Comparison of ENCODE assay signal across 20 mouse cellular contexts in the genomic region with DNA sequence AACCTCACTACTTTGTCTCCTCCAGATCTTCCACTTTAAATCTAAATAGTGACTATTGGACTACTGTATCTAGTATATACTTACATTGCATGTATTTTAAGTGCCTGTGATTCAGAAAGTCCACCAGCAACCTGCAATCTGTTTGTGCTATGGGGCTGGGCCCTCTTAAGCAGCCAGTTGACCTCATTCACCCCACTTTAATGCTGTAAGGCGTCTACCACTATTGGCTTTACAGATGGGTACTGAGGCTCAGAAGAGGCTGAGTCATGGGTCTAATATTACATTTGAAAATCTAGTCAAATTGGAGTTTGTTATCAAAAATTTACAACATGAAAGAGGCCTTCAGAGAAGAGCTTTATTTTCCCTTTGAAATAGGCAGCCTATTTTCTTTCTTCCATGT.
DNase-seq lines count a peak whose midpoint lies in the region; ATAC-seq and TF ChIP-seq lines count a peak whose summit lies in the region.
"Had no signal": no experiment of that assay in that cellular context is flagged by ENCODE, and none has a peak within 500 bp of the region (broad histone marks: within the 10 kb centered on the region; RNA-seq: fewer than 3 reads in every experiment).

No protein-coding gene starts in this region.

- peak; percentile 54; the same call in 1 of the 2 replicates for ATAC-seq in intestine, postnatal 0 days
- ATAC-seq in midbrain, embryonic 16.5 days = no peak
- ATAC-seq in megakaryocyte progenitor cell, adult 5-6 weeks (replicated peaks; ENCODE audit: poor library complexity) = no peak
- no peak for ATAC-seq in activated CD4-positive, CD25-positive, alpha-beta regulatory T cell, adult 4 months
- ATAC-seq: forebrain, embryonic 13.5 days; forebrain, postnatal 0 days; Patski had no signal

- no peak for TF ChIP-seq CTCF in intestine, postnatal 0 days (IDR thresholded peaks at IDR 0.05; ENCODE audit: low read depth)
- no peak for TF ChIP-seq CTCF in lung, adult 2 months (IDR thresholded peaks at IDR 0.05; ENCODE audit: insufficient read depth, low read length)

- H3K4me1 ChIP-seq in intestine, postnatal 0 days (replicated peaks; ENCODE audit: control insufficient read depth, insufficient read depth, low read length) = no peaks in the 10 kb centered on the region
- H3K4me1 ChIP-seq in lung, adult 2 months (ENCODE audit: control insufficient read depth, insufficient read depth, low read length) = no peaks in the 10 kb centered on the region
- H3K4me1 ChIP-seq in midbrain, embryonic 16.5 days (ENCODE audit: control insufficient read depth, insufficient read depth, low read length) = no peaks in the 10 kb centered on the region
- H3K4me1 ChIP-seq: embryonic facial prominence, embryonic 10.5 days; forebrain, embryonic 13.5 days; heart, embryonic 12.5 days; hindbrain, embryonic 15.5 days had no signal

- DNase-seq in lung, adult 2 months = peak; percentile 24
- DNase-seq in lung, postnatal 10 days = peak; percentile 7
- DNase-seq in lung, postnatal 4 days = peak; percentile 20 to 42
- DNase-seq: adrenal gland, adult 8-10 months; cerebellum, adult 11-12 months; cerebellum, adult 9-10 months; cerebellum, postnatal 25 days; forebrain, postnatal 0 days; gastrocnemius, postnatal 14 days; heart, postnatal 36 days had no signal

- H3K4me2 ChIP-seq in intestine, postnatal 0 days (replicated peaks; ENCODE audit: low read depth) = no peak overlapping the region
- no peak overlapping the region for H3K4me2 ChIP-seq in midbrain, embryonic 16.5 days (ENCODE audit: low read length)
- H3K4me2 ChIP-seq: forebrain, embryonic 13.5 days; heart, embryonic 12.5 days; hindbrain, embryonic 15.5 days had no signal

- no peak overlapping the region for H3K9ac ChIP-seq in intestine, postnatal 0 days (ENCODE audit: low read depth, low read length)
- no peak overlapping the region for H3K9ac ChIP-seq in midbrain, embryonic 16.5 days (ENCODE audit: low read depth, low read length)
- H3K9ac ChIP-seq: forebrain, embryonic 13.5 days; forebrain, postnatal 0 days; heart, embryonic 12.5 days; hindbrain, embryonic 15.5 days had no signal

- no peak for TF ChIP-seq POLR2A in lung, adult 2 months (IDR thresholded peaks at IDR 0.05; ENCODE audit: borderline replicate concordance, extremely low read depth, low read depth, low read length)

- no peak overlapping the region for H3K27ac ChIP-seq in intestine, postnatal 0 days (ENCODE audit: low read depth, low read length)
- no peak overlapping the region for H3K27ac ChIP-seq in midbrain, embryonic 16.5 days (ENCODE audit: low read length)
- H3K27ac ChIP-seq: embryonic facial prominence, embryonic 10.5 days; forebrain, embryonic 13.5 days; hindbrain, embryonic 15.5 days had no signal

- no peaks in the 10 kb centered on the region for H3K9me3 ChIP-seq in intestine, postnatal 0 days (ENCODE audit: control insufficient read depth)
- no peaks in the 10 kb centered on the region for H3K9me3 ChIP-seq in midbrain, embryonic 16.5 days (replicated peaks; ENCODE audit: control insufficient read depth, low read length, poor library complexity, severe bottlenecking)
- H3K9me3 ChIP-seq: embryonic facial prominence, embryonic 10.5 days; forebrain, embryonic 13.5 days; heart, embryonic 12.5 days; hindbrain, embryonic 15.5 days had no signal

- H3K36me3 ChIP-seq in intestine, postnatal 0 days (ENCODE audit: control insufficient read depth, insufficient read depth) = no peaks in the 10 kb centered on the region
- no peaks in the 10 kb centered on the region for H3K36me3 ChIP-seq in midbrain, embryonic 16.5 days (ENCODE audit: control insufficient read depth, insufficient read depth, low read length)
- H3K36me3 ChIP-seq: embryonic facial prominence, embryonic 10.5 days; heart, embryonic 12.5 days; hindbrain, embryonic 15.5 days had no signal

- 24% methylated on average over 1 of the region's 1 CpGs for WGBS in intestine, postnatal 0 days
- 63% methylated on average over 1 of the region's 1 CpGs for WGBS in lung, adult 2 months
- WGBS in midbrain, embryonic 16.5 days = 70% methylated on average over 1 of the region's 1 CpGs

- no peaks in the 10 kb centered on the region for H3K27me3 ChIP-seq in intestine, postnatal 0 days (replicated peaks; ENCODE audit: control insufficient read depth, insufficient read depth, low read length)
- H3K27me3 ChIP-seq in midbrain, embryonic 16.5 days (ENCODE audit: control insufficient read depth, insufficient read depth, low read depth, low read length) = no peaks in the 10 kb centered on the region
- H3K27me3 ChIP-seq: CH12.LX; forebrain, embryonic 13.5 days; heart, embryonic 12.5 days; hindbrain, embryonic 15.5 days; Patski had no signal

- H3K4me3 ChIP-seq in intestine, postnatal 0 days (ENCODE audit: low read depth, low read length) = no peak overlapping the region
- H3K4me3 ChIP-seq in lung, adult 2 months (replicated peaks; ENCODE audit: extremely low read depth, low read depth, low read length) = no peak overlapping the region
- H3K4me3 ChIP-seq in midbrain, embryonic 16.5 days (ENCODE audit: low read depth, low read length) = no peak overlapping the region
- H3K4me3 ChIP-seq: embryonic facial prominence, embryonic 10.5 days; forebrain, embryonic 13.5 days; heart, embryonic 12.5 days; hindbrain, embryonic 15.5 days had no signal
